Mouse (Mus musculus): ENCODE data around the gene Fgf11. TPM values are rescaled to one million over a fixed set of nuclear protein-coding genes. Genes with fewer than 3 reads are reported as not detected.

The Fgf11 gene
- total RNA-seq, 2 experiments from 2014 or later, result 27.4 to 27.6 TPM

GRCm38 (mm10) chr11:69789431-69789830 lies 12.2 kb downstream of the Fgf11 start:
- DNase-seq (ENCODE audit: low spot score in 2 of 2), result no peak

- no peak for DNase-seq (ENCODE audit: low spot score in 2 of 2)
Observed at GRCm38 (mm10) chr11:69787306-69787705, 14.4 kb downstream of the Fgf11 start.

- DNase-seq (ENCODE audit: low spot score in 2 of 2), result no peak
Observed at GRCm38 (mm10) chr11:69784793-69785272, 16.8 kb downstream of the Fgf11 start.

GRCm38 (mm10) chr11:69781828-69782227 lies 19.8 kb downstream of the Fgf11 start:
- DNase-seq (ENCODE audit: low spot score in 2 of 2), result no peak

- DNase-seq (ENCODE audit: low spot score in 2 of 2), result no peak
Observed at GRCm38 (mm10) chr11:69778985-69779384, 22.7 kb downstream of the Fgf11 start.

GRCm38 (mm10) chr11:69778258-69778982 lies 23.2 kb downstream of the Fgf11 start:
- DNase-seq (ENCODE audit: low spot score in 2 of 2), result no peak

GRCm38 (mm10) chr11:69777504-69778257 lies 24.0 kb downstream of the Fgf11 start:
- DNase-seq (ENCODE audit: low spot score in 2 of 2), result no peak

- DNase-seq (ENCODE audit: low spot score in 2 of 2), result no peak
Observed at GRCm38 (mm10) chr11:69776488-69776887, 25.2 kb downstream of the Fgf11 start.

- DNase-seq (ENCODE audit: low spot score in 2 of 2), result no peak
Observed at GRCm38 (mm10) chr11:69775716-69776115, 25.9 kb downstream of the Fgf11 start.

GRCm38 (mm10) chr11:69774961-69775360 lies 26.7 kb downstream of the Fgf11 start:
- DNase-seq (ENCODE audit: low spot score in 2 of 2), result no peak

GRCm38 (mm10) chr11:69767625-69767909 lies 34.1 kb downstream of the Fgf11 start:
- no peak for DNase-seq (ENCODE audit: low spot score in 2 of 2)

- DNase-seq (ENCODE audit: low spot score in 2 of 2), result no peak
Observed at GRCm38 (mm10) chr11:69766872-69767624, 34.6 kb downstream of the Fgf11 start.

GRCm38 (mm10) chr11:69766126-69766609 lies 35.5 kb downstream of the Fgf11 start:
- peak; percentile 65 to 78 for DNase-seq (ENCODE audit: low spot score in 2 of 2)

GRCm38 (mm10) chr11:69765221-69766125 lies 36.2 kb downstream of the Fgf11 start, which contains the start of gene Zbtb4:
Zbtb4 (plus strand) TSS chr11:69765912.
- no peak for DNase-seq (ENCODE audit: low spot score in 2 of 2)

GRCm38 (mm10) chr11:69763551-69763950 lies 38.1 kb downstream of the Fgf11 start:
- DNase-seq (ENCODE audit: low spot score in 2 of 2), result no peak

- DNase-seq (ENCODE audit: low spot score in 2 of 2), result no peak
Observed at GRCm38 (mm10) chr11:69761868-69762267, 39.8 kb downstream of the Fgf11 start, which contains the start of gene Slc35g3. Slc35g3 (minus strand) TSS chr11:69761968.

GRCm38 (mm10) chr11:69760901-69761200 lies 40.8 kb downstream of the Fgf11 start:
- no peak for DNase-seq (ENCODE audit: low spot score in 2 of 2)

GRCm38 (mm10) chr11:69760160-69760900 lies 41.3 kb downstream of the Fgf11 start:
- DNase-seq (ENCODE audit: low spot score in 2 of 2), result no peak

- DNase-seq (ENCODE audit: low spot score in 2 of 2), result peak; percentile 86 to 94
Observed at GRCm38 (mm10) chr11:69758971-69759721, 42.5 kb downstream of the Fgf11 start.

All from layer of hippocampus, adult 18-20 months (tissue).